Mouse (Mus musculus): ENCODE data around the gene Olfr319.

DNA sequence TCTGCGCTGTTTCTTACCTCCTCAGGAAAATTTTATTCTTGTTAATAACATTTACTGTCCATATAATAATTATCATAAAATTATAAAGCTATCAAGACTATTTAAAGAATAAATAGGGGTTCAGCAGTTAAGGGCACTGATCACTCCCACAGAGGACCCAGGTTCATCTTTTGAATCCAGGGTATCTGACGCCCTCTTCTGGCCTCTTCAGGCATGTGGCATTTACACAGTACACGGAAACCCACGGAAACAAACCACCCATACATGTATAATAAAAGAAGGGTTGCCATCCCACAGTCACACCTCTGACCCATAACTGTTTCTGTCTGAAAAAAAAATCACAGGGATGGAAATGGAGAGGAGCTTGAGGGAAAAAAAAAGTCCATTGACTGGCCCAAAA is 27.1 kb upstream of the Olfr319 start:
- TF ChIP-seq GATA1 (IDR thresholded peaks at IDR 0.05; ENCODE audit: borderline replicate concordance, low read length), result no peak
- TF ChIP-seq FLI1 (IDR thresholded peaks at IDR 0.05; ENCODE audit: low read length), result no peak
